Mouse (Mus musculus) neural tube, embryonic 13.5 days (tissue): ENCODE results near the gene Dpp4. TPM values are rescaled to one million over a fixed set of nuclear protein-coding genes. Genes with fewer than 3 reads are reported as not detected.

Experiments
- ATAC-seq: fragments of 200-750 bp; cut with Nextera tagmentation; 2 replicates; pipeline ENCODE4 v1.8.0; 2017; ENCODE audit warnings: low read depth, mild to moderate bottlenecking, moderate TSS enrichment, moderate library complexity
- H3K27ac ChIP-seq: fragments of 300-500 bp; sonication (generic); replicated peaks from 2 replicates; pipeline ENCODE4 v1.5.1; 2015; ENCODE audit warnings: moderate library complexity, mild to moderate bottlenecking, inconsistent platforms
- H3K27me3 ChIP-seq: fragments of 300-500 bp; sonication (generic); 2 replicates; pipeline ENCODE4 v1.6.1; 2015; ENCODE audit warnings: mild to moderate bottlenecking, inconsistent platforms
- H3K36me3 ChIP-seq: fragments of 300-500 bp; sonication (generic); 2 replicates; pipeline ENCODE4 v1.6.1; 2015; ENCODE audit warnings: mild to moderate bottlenecking, inconsistent platforms
- H3K4me1 ChIP-seq: fragments of 300-500 bp; sonication (generic); replicated peaks from 2 replicates; pipeline ENCODE4 v1.6.1; 2015; ENCODE audit warnings: inconsistent platforms
- H3K4me2 ChIP-seq: fragments of 300-500 bp; sonication (generic); 2 replicates; pipeline ENCODE4 v1.6.1; 2015; ENCODE audit warnings: inconsistent platforms, mild to moderate bottlenecking, moderate library complexity
- H3K4me3 ChIP-seq: fragments of 300-500 bp; sonication (generic); 2 replicates; pipeline ENCODE4 v1.5.1; 2015; ENCODE audit warnings: mild to moderate bottlenecking, inconsistent platforms
- H3K9ac ChIP-seq: fragments of 300-500 bp; sonication (generic); 2 replicates; pipeline ENCODE4 v1.6.1; 2015; ENCODE audit warnings: moderate library complexity, mild to moderate bottlenecking, inconsistent platforms
- H3K9me3 ChIP-seq: fragments of 300-500 bp; sonication (generic); 2 replicates; pipeline ENCODE4 v1.6.1; 2016; ENCODE audit warnings: inconsistent platforms
- WGBS: fragments of 180-500 bp; shearing (Covaris S2); methylation state at CpG from one replicate; pipeline ENCODE4 v1.1.7; 2015; 5-methylcytosine and 5-hydroxymethylcytosine counted together
- polyA plus RNA-seq: library from polyadenylated mRNA; unstranded; fragments of >200 nt; fragmentation: Nextera tagmentation; extraction: Ambion mirVana; gene quantifications from 2 replicates; pipeline ENCODE4 v1.2.1, GENCODE M21; 2015

Gene Dpp4
- 2.0 and 2.6 TPM in 2 replicates for polyA plus RNA-seq

GRCm38 (mm10) chr2:62412081-62412821 is at the start of gene Dpp4:
TSS of gene Dpp4 (minus strand) at chr2:62412231.
- H3K4me1 ChIP-seq: peaks cover 11% of the 10 kb centered on the region
- ATAC-seq: no peak
- H3K27ac ChIP-seq: no peak within 1 kb of the TSS
- peak within 1 kb of the TSS; percentile 55; the same call in 1 of the 2 replicates for H3K9ac ChIP-seq
- peaks cover 28% of the 10 kb centered on the region for H3K27me3 ChIP-seq
- H3K36me3 ChIP-seq: no peaks in the 10 kb centered on the region
- peak within 1 kb of the TSS; percentile 41 for H3K4me3 ChIP-seq
- no peaks in the 10 kb centered on the region for H3K9me3 ChIP-seq
- peak within 1 kb of the TSS; percentile 75 for H3K4me2 ChIP-seq
- WGBS: 63% methylated on average over 13 of the region's 13 CpGs

- no peak overlapping the region for H3K4me2 ChIP-seq
- no peak for ATAC-seq
- H3K4me1 ChIP-seq: no peaks in the 10 kb centered on the region
- no peaks in the 10 kb centered on the region for H3K27me3 ChIP-seq
- no peak overlapping the region for H3K27ac ChIP-seq
- no peaks in the 10 kb centered on the region for H3K9me3 ChIP-seq
- WGBS: 91% methylated on average over 12 of the region's 12 CpGs
- no peaks in the 10 kb centered on the region for H3K36me3 ChIP-seq
- H3K4me3 ChIP-seq: no peak overlapping the region
- no peak overlapping the region for H3K9ac ChIP-seq
Observed at GRCm38 (mm10) chr2:62460815-62461450, 48.9 kb upstream of the Dpp4 start.

- H3K4me3 ChIP-seq: no peak overlapping the region
- no peak for ATAC-seq
- WGBS: 77% methylated on average over 7 of the region's 7 CpGs
Observed at GRCm38 (mm10) chr2:62460231-62460710, 48.2 kb upstream of the Dpp4 start.

GRCm38 (mm10) chr2:62459241-62460174 is 47.5 kb upstream of the Dpp4 start:
- Histone ChIP-seq H3K36me3 (no peaks in the 10 kb centered on the region), H3K4me1 (no peaks in the 10 kb centered on the region), H3K4me3 (no peak overlapping the region), H3K9me3 (no peaks in the 10 kb centered on the region), H3K27me3 (no peaks in the 10 kb centered on the region), H3K9ac (no peak overlapping the region), H3K27ac (no peak overlapping the region), H3K4me2 (no peak overlapping the region)
- no peak for ATAC-seq
- WGBS: 66% methylated on average over 18 of the region's 18 CpGs

More at GRCm38 (mm10) chr2:62460231-62460710, 48.2 kb upstream of the Dpp4 start:
- Histone ChIP-seq H3K9me3 (no peaks in the 10 kb centered on the region), H3K36me3 (no peaks in the 10 kb centered on the region), H3K4me1 (no peaks in the 10 kb centered on the region), H3K9ac (no peak overlapping the region), H3K27ac (no peak overlapping the region), H3K27me3 (no peaks in the 10 kb centered on the region), H3K4me2 (no peak overlapping the region)

GRCm38 (mm10) chr2:62458070-62458469 is 46.0 kb upstream of the Dpp4 start:
- no peaks in the 10 kb centered on the region for H3K27me3 ChIP-seq
- no peaks in the 10 kb centered on the region for H3K9me3 ChIP-seq
- H3K36me3 ChIP-seq: no peaks in the 10 kb centered on the region
- 41% methylated on average over 9 of the region's 9 CpGs for WGBS
- no peak for ATAC-seq
- H3K9ac ChIP-seq: no peak overlapping the region
- H3K27ac ChIP-seq: no peak overlapping the region
- H3K4me1 ChIP-seq: no peaks in the 10 kb centered on the region
- H3K4me2 ChIP-seq: no peak overlapping the region
- no peak overlapping the region for H3K4me3 ChIP-seq

GRCm38 (mm10) chr2:62454991-62455390 is 43.0 kb upstream of the Dpp4 start:
- Histone ChIP-seq H3K4me2 (no peak overlapping the region), H3K9me3 (no peaks in the 10 kb centered on the region), H3K4me3 (no peak overlapping the region), H3K27ac (no peak overlapping the region), H3K27me3 (no peaks in the 10 kb centered on the region), H3K36me3 (no peaks in the 10 kb centered on the region), H3K4me1 (no peaks in the 10 kb centered on the region), H3K9ac (no peak overlapping the region)
- no peak for ATAC-seq
- 93% methylated on average over 11 of the region's 11 CpGs for WGBS

- Histone ChIP-seq H3K9me3 (no peaks in the 10 kb centered on the region), H3K4me2 (no peak overlapping the region), H3K36me3 (no peaks in the 10 kb centered on the region), H3K27ac (no peak overlapping the region), H3K9ac (no peak overlapping the region), H3K4me1 (no peaks in the 10 kb centered on the region), H3K27me3 (no peaks in the 10 kb centered on the region), H3K4me3 (no peak overlapping the region)
- WGBS: 86% methylated on average over 6 of the region's 6 CpGs
- no peak for ATAC-seq
Observed at GRCm38 (mm10) chr2:62454033-62454432, 42.0 kb upstream of the Dpp4 start.

- no peaks in the 10 kb centered on the region for H3K9me3 ChIP-seq
- H3K4me2 ChIP-seq: no peak overlapping the region
- no peak overlapping the region for H3K9ac ChIP-seq
- no peaks in the 10 kb centered on the region for H3K4me1 ChIP-seq
- H3K36me3 ChIP-seq: no peaks in the 10 kb centered on the region
- no peaks in the 10 kb centered on the region for H3K27me3 ChIP-seq
- no peak for ATAC-seq
- H3K27ac ChIP-seq: no peak overlapping the region
- no peak overlapping the region for H3K4me3 ChIP-seq
- 89% methylated on average over 6 of the region's 6 CpGs for WGBS
Observed at GRCm38 (mm10) chr2:62450364-62450763, 38.3 kb upstream of the Dpp4 start.

GRCm38 (mm10) chr2:62449692-62450346 is 37.8 kb upstream of the Dpp4 start:
- H3K27ac ChIP-seq: no peak overlapping the region
- no peak for ATAC-seq
- H3K27me3 ChIP-seq: no peaks in the 10 kb centered on the region
- no peak overlapping the region for H3K4me2 ChIP-seq
- H3K4me1 ChIP-seq: no peaks in the 10 kb centered on the region
- WGBS: 84% methylated on average over 5 of the region's 5 CpGs
- no peaks in the 10 kb centered on the region for H3K9me3 ChIP-seq
- no peaks in the 10 kb centered on the region for H3K36me3 ChIP-seq
- no peak overlapping the region for H3K9ac ChIP-seq
- no peak overlapping the region for H3K4me3 ChIP-seq

- no peak overlapping the region for H3K4me2 ChIP-seq
- no peaks in the 10 kb centered on the region for H3K36me3 ChIP-seq
- no peak for ATAC-seq
- no peaks in the 10 kb centered on the region for H3K9me3 ChIP-seq
- no peaks in the 10 kb centered on the region for H3K4me1 ChIP-seq
- WGBS: 77% methylated on average over 13 of the region's 13 CpGs
- no peak overlapping the region for H3K27ac ChIP-seq
- H3K27me3 ChIP-seq: no peaks in the 10 kb centered on the region
- no peak overlapping the region for H3K9ac ChIP-seq
- H3K4me3 ChIP-seq: no peak overlapping the region
Observed at GRCm38 (mm10) chr2:62440802-62441544, 28.9 kb upstream of the Dpp4 start.

- Histone ChIP-seq H3K4me2 (no peak overlapping the region), H3K27me3 (no peaks in the 10 kb centered on the region), H3K4me3 (no peak overlapping the region), H3K9me3 (no peaks in the 10 kb centered on the region), H3K27ac (no peak overlapping the region), H3K4me1 (no peaks in the 10 kb centered on the region), H3K9ac (no peak overlapping the region), H3K36me3 (no peaks in the 10 kb centered on the region)
- no peak for ATAC-seq
- WGBS: 88% methylated on average over 4 of the region's 4 CpGs
Observed at GRCm38 (mm10) chr2:62440083-62440482, 28.1 kb upstream of the Dpp4 start.
